Mouse (Mus musculus) forebrain, postnatal 0 days (tissue): ENCODE measurements around the gene Gm6583. TPM values are rescaled to one million over a fixed set of nuclear protein-coding genes. Genes with fewer than 3 reads are reported as not detected.

Source experiments
- ATAC-seq: fragments of 200-750 bp; cut with Nextera tagmentation; 2 replicates; pipeline ENCODE4 v1.8.0; 2017; ENCODE audit warnings: mild to moderate bottlenecking, moderate library complexity
- DNase-seq: peaks from one replicate; pipeline ENCODE4 v3.0.0-alpha.2; 2015
- H3K27ac ChIP-seq: fragments of 300-500 bp; sonication (generic); 2 replicates; pipeline ENCODE4 v1.5.1; 2014; ENCODE audit warnings: low read depth, mild to moderate bottlenecking, antibody characterized with exemption, low read length, moderate library complexity, mixed read lengths
- H3K27me3 ChIP-seq: fragments of 300-500 bp; sonication (generic); 2 replicates; pipeline ENCODE4 v1.6.1; 2014; ENCODE audit warnings: mild to moderate bottlenecking, low read length, mixed read lengths; ENCODE audit not compliant: insufficient read depth
- H3K36me3 ChIP-seq: fragments of 300-500 bp; sonication (generic); 2 replicates; pipeline ENCODE4 v1.6.1; 2014; ENCODE audit warnings: mild to moderate bottlenecking, moderate library complexity; ENCODE audit not compliant: insufficient read depth
- H3K4me1 ChIP-seq: fragments of 300-500 bp; sonication (generic); 2 replicates; pipeline ENCODE4 v1.6.1; 2014; ENCODE audit warnings: antibody characterized with exemption; ENCODE audit not compliant: insufficient read depth
- H3K4me2 ChIP-seq: fragments of 300-500 bp; sonication (generic); 2 replicates; pipeline ENCODE4 v1.6.1; 2014; ENCODE audit warnings: low read depth, mild to moderate bottlenecking, moderate library complexity
- H3K4me3 ChIP-seq: fragments of 300-500 bp; sonication (generic); 2 replicates; pipeline ENCODE4 v1.5.1; 2014; ENCODE audit warnings: low read depth, low read length, mixed read lengths
- H3K9ac ChIP-seq: fragments of 300-500 bp; sonication (generic); 2 replicates; pipeline ENCODE4 v1.6.1; 2014; ENCODE audit warnings: mild to moderate bottlenecking
- H3K9me3 ChIP-seq: fragments of 300-500 bp; sonication (generic); 2 replicates; pipeline ENCODE4 v1.6.1; 2016; ENCODE audit warnings: low read length
- CTCF ChIP-seq: sonication (generic); IDR thresholded peaks from 2 replicates; pipeline ENCODE4 v1.5.1; 2016; ENCODE audit warnings: antibody characterized with exemption, control low read depth, low read depth
- WGBS: fragments of 180-500 bp; shearing (Covaris S2); extraction: QIAGEN DNeasy Blood & Tissue Kit; methylation state at CpG from one replicate; pipeline ENCODE4 v1.1.7; 2014; 5-methylcytosine and 5-hydroxymethylcytosine counted together
- polyA plus RNA-seq: library from polyadenylated mRNA; unstranded; fragments of >200 nt; fragmentation: Nextera tagmentation; extraction: Ambion mirVana; gene quantifications from 2 replicates; pipeline ENCODE4 v1.2.1, GENCODE M21; 2015
- total RNA-seq: library from RNA; depleted of rRNA; stranded (reverse); fragments of >200 nt; gene quantifications from 2 replicates; pipeline ENCODE4 v1.2.3, GENCODE M21; 2014

Gene Gm6583
- total and polyA plus RNA-seq, 2 experiments from 2014 or later: not detected

DNA sequence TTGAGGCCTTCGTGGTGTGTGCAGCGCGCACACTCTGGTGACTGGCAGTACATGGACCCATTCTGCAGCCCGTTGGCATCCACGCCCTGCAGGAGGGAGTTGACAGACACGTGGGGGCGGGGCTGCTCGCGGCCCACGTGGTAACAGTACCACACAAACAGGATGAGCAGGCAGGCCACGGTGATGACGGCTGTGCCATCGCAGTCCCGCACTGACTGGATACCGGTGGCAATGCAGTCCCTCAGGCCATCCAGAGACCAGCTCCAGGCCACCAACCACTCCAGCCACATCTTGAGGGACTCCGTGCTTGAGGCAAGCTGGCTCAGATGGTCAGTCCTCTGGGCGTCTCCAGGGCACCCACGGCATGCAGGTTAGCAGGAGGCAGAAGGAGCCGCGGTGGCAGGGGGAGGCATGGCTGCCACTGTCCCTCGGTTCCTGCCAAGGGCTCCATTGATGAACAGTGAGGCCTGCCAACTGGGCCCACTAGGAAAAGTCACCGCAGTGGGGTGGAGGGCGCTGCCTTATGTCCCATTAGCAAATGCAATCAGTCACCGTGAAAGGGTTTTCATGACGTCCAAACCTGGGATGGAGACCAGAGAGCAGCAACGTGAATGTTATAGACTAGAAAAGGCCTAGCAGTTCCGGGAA lies 36.0 kb upstream of the Gm6583 start:
- H3K9ac ChIP-seq: no peak overlapping the region

GRCm38 (mm10) chr5:112391002-112391401 lies 35.2 kb upstream of the Gm6583 start:
- Histone ChIP-seq H3K9ac (no peak overlapping the region), H3K36me3 (peaks cover 41% of the 10 kb centered on the region)

More for the DNA sequence above, 36.0 kb upstream of the Gm6583 start:
- H3K36me3 ChIP-seq: peaks cover 34% of the 10 kb centered on the region
- no peak overlapping the region for H3K4me3 ChIP-seq
- no peaks in the 10 kb centered on the region for H3K9me3 ChIP-seq
- WGBS: 74% methylated on average over 27 of the region's 27 CpGs
- H3K27me3 ChIP-seq: no peaks in the 10 kb centered on the region
- H3K27ac ChIP-seq: no peak overlapping the region
- no peak overlapping the region for H3K4me2 ChIP-seq
- TF ChIP-seq CTCF: no peak
- 0 out of 2 replicates have a peak, but pooled peaks cover 17% of the 10 kb centered on the region for H3K4me1 ChIP-seq
- DNase-seq: no peak
- ATAC-seq: no peak

GRCm38 (mm10) chr5:112389352-112389751 lies 33.5 kb upstream of the Gm6583 start:
- Histone ChIP-seq H3K4me2 (no peak overlapping the region), H3K27ac (no peak overlapping the region), H3K9ac (peak overlapping the region; percentile 33), H3K27me3 (no peaks in the 10 kb centered on the region), H3K4me1 (0 out of 2 replicates have a peak, but pooled peaks cover 17% of the 10 kb centered on the region), H3K9me3 (no peaks in the 10 kb centered on the region), H3K36me3 (peaks cover 57% of the 10 kb centered on the region), H3K4me3 (no peak overlapping the region)
- TF ChIP-seq CTCF: no peak
- ATAC-seq (peak; percentile 33; the same call in 1 of the 2 replicates), DNase-seq (no peak)
- 75% methylated on average over 9 of the region's 9 CpGs for WGBS

More at GRCm38 (mm10) chr5:112391002-112391401, 35.2 kb upstream of the Gm6583 start:
- no peak for TF ChIP-seq CTCF
- H3K4me1 ChIP-seq: 0 out of 2 replicates have a peak, but pooled peaks cover 17% of the 10 kb centered on the region
- no peak overlapping the region for H3K4me3 ChIP-seq
- WGBS: 70% methylated on average over 16 of the region's 16 CpGs
- DNase-seq: no peak
- no peaks in the 10 kb centered on the region for H3K27me3 ChIP-seq
- no peak overlapping the region for H3K4me2 ChIP-seq
- no peaks in the 10 kb centered on the region for H3K9me3 ChIP-seq
- H3K27ac ChIP-seq: no peak overlapping the region
- ATAC-seq: no peak

- Histone ChIP-seq H3K36me3 (peaks cover 55% of the 10 kb centered on the region), H3K4me1 (0 out of 2 replicates have a peak, but pooled peaks cover 4% of the 10 kb centered on the region), H3K4me3 (no peak overlapping the region), H3K27me3 (no peaks in the 10 kb centered on the region), H3K9ac (no peak overlapping the region), H3K27ac (no peak overlapping the region), H3K4me2 (no peak overlapping the region), H3K9me3 (no peaks in the 10 kb centered on the region)
- TF ChIP-seq CTCF: no peak
- DNase-seq (no peak), ATAC-seq (no peak)
- WGBS: 87% methylated on average over 2 of the region's 2 CpGs
These were observed 30.1 kb upstream of the Gm6583 start for GRCm38 (mm10) chr5:112385973-112386372.

- no peak for ATAC-seq
- H3K36me3 ChIP-seq: peaks cover 53% of the 10 kb centered on the region
- H3K9ac ChIP-seq: no peak overlapping the region
- H3K4me1 ChIP-seq: 0 out of 2 replicates have a peak, but pooled peaks cover under 1% of the 10 kb centered on the region
- H3K27me3 ChIP-seq: no peaks in the 10 kb centered on the region
- H3K4me3 ChIP-seq: no peak overlapping the region
- DNase-seq: no peak
- H3K9me3 ChIP-seq: no peaks in the 10 kb centered on the region
- H3K27ac ChIP-seq: no peak overlapping the region
- TF ChIP-seq CTCF: no peak
- 95% methylated on average over 13 of the region's 13 CpGs for WGBS
- H3K4me2 ChIP-seq: no peak overlapping the region
These were observed 29.1 kb upstream of the Gm6583 start for GRCm38 (mm10) chr5:112384805-112385472.

DNA sequence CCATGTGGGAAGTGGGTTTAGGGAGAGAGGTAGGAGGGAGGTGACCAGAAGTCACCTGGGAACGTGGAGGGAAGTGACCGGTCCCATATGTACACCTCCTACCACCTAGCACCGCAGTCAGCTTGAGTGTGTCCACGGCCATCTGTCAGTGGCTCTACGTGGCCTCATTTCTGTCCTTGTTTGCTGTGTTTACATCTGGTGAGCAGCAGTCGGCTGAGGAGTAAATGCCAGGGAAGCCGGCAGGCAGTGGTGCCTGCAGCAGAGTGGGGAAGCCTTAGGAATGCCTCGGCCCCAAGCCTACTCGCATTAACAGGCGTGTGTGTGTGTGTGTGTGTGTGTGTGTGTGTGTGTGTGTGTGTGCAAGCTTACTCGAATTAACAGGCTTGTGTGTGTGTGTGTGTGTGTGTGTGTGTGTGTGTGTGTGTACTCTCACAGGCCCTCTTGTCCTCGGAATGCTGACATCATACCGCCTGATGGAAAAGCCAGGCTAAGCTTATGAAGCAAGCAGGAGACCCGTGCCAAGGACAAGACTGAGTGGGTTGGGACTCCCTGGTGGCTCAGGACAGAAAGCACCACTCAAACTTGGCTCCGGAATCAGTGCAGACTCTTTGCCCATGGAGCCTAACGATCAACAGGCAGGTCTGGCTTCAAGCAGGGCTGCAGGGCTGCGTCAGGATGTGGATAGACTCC lies 27.0 kb upstream of the Gm6583 start:
- H3K4me3 ChIP-seq: no peak overlapping the region
- no peak overlapping the region for H3K4me2 ChIP-seq
- no peak for TF ChIP-seq CTCF
- H3K27me3 ChIP-seq: no peaks in the 10 kb centered on the region
- WGBS: 51% methylated on average over 17 of the region's 17 CpGs
- no peak for DNase-seq
- no peak overlapping the region for H3K9ac ChIP-seq
- peak overlapping the region; percentile 40; the same call in 1 of the 2 replicates for H3K27ac ChIP-seq
- H3K4me1 ChIP-seq: no peaks in the 10 kb centered on the region
- ATAC-seq: peak; percentile 54
- peaks cover 51% of the 10 kb centered on the region for H3K36me3 ChIP-seq
- no peaks in the 10 kb centered on the region for H3K9me3 ChIP-seq
